Mouse (Mus musculus) brain, embryonic 14.5 days (tissue): Measurements from ENCODE around the gene Iqch.

Experiments
- CTCF ChIP-seq: fragments of 200-500 bp; IDR thresholded peaks from 2 replicates; pipeline ENCODE4 v1.5.1; 2012; ENCODE audit warnings: inconsistent platforms, mild to moderate bottlenecking, moderate library complexity, borderline replicate concordance; ENCODE audit not compliant: insufficient read depth, insufficient read length; ENCODE audit errors: extremely low read depth
- POLR2A ChIP-seq: fragments of 200-500 bp; IDR thresholded peaks from 2 replicates; pipeline ENCODE4 v1.6.1; 2012; ENCODE audit warnings: mild to moderate bottlenecking, inconsistent platforms, borderline replicate concordance; ENCODE audit not compliant: poor library complexity, insufficient read depth, insufficient read length, severe bottlenecking; ENCODE audit errors: extremely low read depth

- TF ChIP-seq CTCF: no peak
- TF ChIP-seq POLR2A: no peak
Measured at GRCm38 (mm10) chr9:63650905-63651304, 48.6 kb upstream of the Iqch start.
